ENCODE assay signal across 12 mouse cellular contexts in the genomic region with DNA sequence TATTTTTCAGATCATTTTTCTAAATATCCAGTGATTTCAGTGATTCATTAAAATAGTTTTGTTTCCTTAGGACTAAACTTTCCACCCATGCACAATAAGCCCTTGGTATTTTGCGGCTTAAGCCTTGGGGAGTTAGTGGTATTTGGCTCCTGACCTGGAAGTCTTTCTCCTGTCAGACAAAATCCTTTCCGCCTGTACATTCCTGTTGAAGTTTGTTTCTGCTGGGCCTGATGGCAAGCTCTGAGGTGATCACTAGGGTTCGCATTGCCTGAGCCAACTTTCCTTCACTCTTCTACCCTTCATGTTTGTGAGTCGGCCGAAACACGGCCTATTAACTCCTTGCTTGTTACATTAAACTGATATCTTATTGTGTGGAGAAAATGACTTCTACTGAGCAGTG. TPM values are rescaled to one million over a fixed set of nuclear protein-coding genes. Genes with fewer than 3 reads are reported as not detected.
"Had no signal": no experiment of that assay in that cellular context is flagged by ENCODE, and none has a peak within 500 bp of the region (broad histone marks: within the 10 kb centered on the region; RNA-seq: fewer than 3 reads in every experiment).

No protein-coding gene starts in this region.

- H3K27ac ChIP-seq: kidney, embryonic 15.5 days; limb, embryonic 12.5 days; liver, embryonic 13.5 days; lung, embryonic 15.5 days; midbrain, embryonic 12.5 days had no signal

- H3K36me3 ChIP-seq: kidney, embryonic 15.5 days; limb, embryonic 12.5 days; liver, embryonic 13.5 days; lung, embryonic 15.5 days; midbrain, embryonic 12.5 days had no signal

- H3K4me3 ChIP-seq: kidney, embryonic 15.5 days; limb, embryonic 12.5 days; liver, embryonic 13.5 days; lung, embryonic 15.5 days; midbrain, embryonic 12.5 days had no signal

- H3K4me1 ChIP-seq: kidney, embryonic 15.5 days; limb, embryonic 12.5 days; liver, embryonic 13.5 days; midbrain, embryonic 12.5 days had no signal

- DNase-seq: liver; liver, embryonic 13.5 days; liver, postnatal 0 days; lung, postnatal 14 days; right cerebral cortex, adult 18-20 months; thymus, adult 2 months; thymus, postnatal 25 days had no signal

- H3K27me3 ChIP-seq: kidney, embryonic 15.5 days; limb, embryonic 12.5 days; liver, embryonic 13.5 days; lung, embryonic 15.5 days; midbrain, embryonic 12.5 days had no signal

RNA-seq across cellular contexts. Expression of a gene that starts 8.7 kb away (rescaled TPM):
- total RNA-seq: megakaryocyte-erythroid progenitor cell, adult 5-6 weeks had no signal
